Mouse (Mus musculus) thymus, postnatal 4 days (tissue): ENCODE results near the gene Kif11.

Experiments
- DNase-seq: peaks from one replicate; pipeline ENCODE4 v3.0.0; 2021

The Kif11 gene

DNA sequence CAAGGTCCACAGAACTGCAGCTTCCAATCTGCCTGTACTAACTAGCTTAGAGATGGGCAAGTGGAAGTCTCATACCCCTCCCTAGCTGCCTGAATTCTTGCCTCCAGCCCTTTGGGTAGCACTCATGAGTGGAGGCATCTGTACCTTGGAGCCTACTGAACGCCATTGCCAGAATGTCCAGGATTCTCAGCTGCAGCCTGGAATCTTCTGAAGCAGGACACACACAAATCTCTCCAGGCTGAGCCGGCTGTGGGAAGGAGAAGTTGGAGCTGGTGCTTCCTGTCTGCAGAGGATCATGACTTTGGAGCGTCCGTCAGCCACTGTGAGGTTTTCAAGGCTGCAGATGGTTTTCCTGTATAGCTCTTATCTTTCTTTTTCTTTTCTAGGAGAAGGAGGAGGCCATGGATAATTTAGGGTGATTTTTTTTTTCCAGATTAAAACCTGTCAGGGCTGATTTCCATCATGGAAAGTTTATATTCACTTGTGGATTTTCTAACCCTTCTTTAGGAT, 67.5 kb downstream of the Kif11 start:
- DNase-seq = no peak

DNA sequence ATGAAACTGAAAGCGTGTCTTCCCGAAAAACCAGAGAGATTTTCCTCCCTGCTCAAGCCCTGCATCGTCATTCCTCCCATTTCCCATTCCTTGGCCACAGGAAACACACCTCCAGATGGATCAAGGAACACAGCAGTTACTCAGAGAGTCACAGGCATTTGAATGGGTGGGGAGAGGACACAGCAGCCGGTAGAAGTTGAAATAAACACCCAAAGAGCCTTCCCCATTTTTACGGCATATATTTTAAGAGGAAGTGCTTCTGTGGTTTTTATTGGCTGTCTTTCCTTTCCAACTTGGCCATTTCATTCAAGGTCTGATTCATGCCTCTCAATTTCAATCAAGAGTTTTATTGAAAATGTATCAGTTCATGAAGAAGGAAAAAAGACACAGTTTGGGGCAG, 72.0 kb downstream of the Kif11 start:
- no peak for DNase-seq

DNA sequence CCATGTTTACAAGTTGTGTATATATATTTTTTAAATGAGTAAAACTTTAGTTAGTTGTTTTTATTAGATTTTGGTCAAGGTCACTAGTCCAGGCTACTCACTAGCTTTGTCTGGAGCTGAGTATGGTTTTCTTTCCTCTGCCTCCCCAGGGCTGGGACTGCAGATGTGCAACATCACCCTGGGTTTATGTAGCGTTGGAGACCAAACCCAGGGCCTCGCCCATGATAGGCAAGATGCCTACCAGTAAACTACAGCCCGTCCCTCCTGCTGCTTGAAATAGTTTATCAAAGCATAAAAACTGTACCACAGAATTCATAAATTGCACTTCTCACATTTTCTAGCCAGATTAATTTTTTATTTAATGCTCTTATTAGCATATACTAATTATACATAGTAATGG, 73.0 kb downstream of the Kif11 start:
- no peak for DNase-seq

DNA sequence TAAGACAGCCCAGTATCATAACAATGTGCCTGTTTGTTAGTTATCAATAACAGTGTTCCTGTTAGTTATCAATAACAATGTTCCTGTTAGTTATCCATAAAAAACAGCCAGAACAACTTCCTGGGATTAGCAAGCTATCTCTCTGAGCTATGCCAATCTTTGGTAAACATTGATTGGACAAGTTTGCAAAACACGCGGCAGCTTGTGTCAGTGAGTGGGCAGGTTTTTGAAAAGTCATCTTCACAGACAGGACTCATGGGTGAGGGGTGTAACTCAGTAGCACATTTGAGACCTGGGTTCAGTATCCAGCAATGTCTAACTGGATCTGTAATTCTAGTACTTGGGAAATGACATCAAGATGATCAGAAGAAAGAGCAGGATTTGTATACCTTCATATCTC, 79.3 kb downstream of the Kif11 start:
- DNase-seq = no peak

DNA sequence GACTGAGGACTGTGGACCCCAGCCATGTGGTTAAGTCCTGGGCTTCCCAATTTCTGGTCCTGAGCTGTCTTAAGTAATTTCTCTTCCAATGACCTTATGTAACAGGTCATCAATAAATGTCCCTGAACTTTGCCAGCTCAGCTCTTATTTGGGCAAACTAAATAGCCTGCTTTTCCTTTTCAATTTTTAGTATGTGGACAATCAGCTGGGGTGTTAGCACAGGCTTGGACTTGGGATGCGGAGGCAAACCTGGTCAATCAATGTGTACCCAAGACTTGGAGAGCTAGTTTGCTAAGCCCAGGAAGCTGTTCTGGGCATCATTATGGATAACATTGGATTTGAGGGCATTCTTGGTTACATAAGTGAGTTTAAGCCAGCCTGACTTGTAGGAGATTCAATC, 79.8 kb downstream of the Kif11 start:
- no peak for DNase-seq

DNA sequence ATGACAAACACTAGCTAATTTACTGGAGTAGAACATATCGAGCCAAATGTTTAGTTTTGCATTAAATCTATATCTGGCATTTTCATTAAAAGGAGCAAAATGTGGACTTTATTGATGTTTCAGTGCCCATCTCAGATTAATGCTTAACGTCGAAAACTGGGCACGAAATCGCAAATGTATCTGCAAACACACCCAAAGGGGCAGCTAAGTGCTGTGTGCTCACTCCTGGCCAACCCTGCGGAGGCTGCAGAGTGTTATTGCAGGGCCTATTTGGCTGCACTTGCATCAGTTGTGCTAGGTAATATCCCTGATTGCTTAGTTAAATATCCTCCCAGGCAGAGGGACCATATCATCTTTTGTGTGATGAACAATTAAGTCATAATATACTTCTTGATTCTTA, 81.8 kb downstream of the Kif11 start:
- DNase-seq = no peak

DNA sequence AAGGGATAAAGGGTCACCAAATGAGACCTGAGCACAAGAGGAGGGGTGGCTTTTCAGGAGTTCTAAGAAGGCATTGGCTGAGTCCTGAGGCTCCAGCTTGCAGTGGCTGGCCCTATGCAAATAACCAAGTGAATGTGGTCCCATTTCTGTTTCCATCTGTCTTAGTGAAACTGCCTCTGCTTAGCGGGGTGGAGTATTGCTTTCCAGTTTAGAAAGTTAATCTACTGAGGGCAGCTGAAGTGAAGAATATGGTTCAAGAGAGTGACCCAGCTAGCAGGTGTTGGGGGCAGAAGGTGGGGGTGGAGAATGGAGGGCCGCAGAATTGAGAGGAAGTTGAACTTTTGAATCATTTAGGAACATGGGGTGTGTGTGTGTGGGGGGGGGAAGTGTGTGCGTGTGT, 90.2 kb downstream of the Kif11 start:
- no peak for DNase-seq

DNA sequence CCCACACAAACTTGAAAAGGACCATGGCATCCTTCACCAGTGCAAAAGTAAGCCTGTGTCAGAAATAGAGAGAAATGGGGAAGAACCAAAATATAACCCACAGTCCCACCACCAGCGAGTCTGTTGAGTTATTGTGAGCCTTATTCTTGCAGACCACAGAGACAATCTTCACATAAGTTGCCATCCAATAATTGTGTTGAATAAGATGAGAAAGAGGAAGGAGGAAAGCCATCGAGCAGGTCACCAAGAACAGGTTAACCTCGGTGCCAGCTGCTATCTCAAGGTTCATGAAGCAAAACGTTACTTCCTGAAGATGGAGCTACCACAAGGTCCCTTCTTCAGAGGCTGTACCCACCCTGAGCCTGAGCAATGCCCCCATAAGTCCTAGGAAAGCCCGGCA, 90.8 kb downstream of the Kif11 start:
- no peak for DNase-seq

DNA sequence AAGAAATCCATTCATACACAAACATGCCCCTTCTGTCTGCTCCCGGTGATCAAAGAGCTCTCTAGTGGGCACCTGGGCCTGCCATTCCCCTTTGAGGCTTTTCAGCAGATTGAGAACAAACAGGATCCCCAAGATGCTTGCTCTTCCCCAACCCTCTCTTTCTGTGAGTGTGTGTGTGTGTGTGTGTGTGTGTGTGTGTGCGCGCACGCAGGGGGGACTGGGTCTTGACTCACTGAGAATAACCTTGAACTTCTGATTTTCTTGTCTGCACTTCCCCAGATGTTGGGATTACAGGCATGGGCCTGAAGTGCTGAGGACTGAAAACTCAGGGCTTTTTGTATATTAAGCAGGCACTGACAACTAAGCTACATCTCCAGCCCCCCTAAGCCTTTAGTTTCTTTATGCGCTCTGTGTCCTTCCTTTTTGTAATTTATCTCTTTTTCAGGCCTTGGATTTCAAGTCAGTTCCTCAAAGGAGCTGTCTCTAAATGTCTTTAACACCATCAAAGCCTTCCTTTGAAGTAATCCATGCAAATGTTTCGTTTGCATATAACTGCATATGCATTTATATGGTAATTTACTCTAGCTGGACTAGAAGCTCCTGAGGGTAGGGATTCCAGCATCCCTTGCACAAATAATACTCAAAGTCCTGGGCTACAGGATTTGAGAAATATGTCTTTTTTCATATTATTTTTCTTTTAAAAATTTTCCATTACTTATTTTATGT, 92.8 kb downstream of the Kif11 start:
- peak; percentile 14 for DNase-seq
